Mouse (Mus musculus) macrophage (primary cell): ENCODE measurements around the gene Megf6. TPM values are rescaled to one million over a fixed set of nuclear protein-coding genes. Genes with fewer than 3 reads are reported as not detected.

Source experiments
- H3K27ac ChIP-seq: fragments of 350-480 bp; formaldehyde crosslinking; 2 replicates; pipeline ENCODE4 v1.9.0; 2021
- H3K36me3 ChIP-seq: fragments of 350-480 bp; formaldehyde crosslinking; 2 replicates; pipeline ENCODE4 v1.9.0; 2021; ENCODE audit errors: inconsistent target
- H3K4me3 ChIP-seq: fragments of 350-480 bp; formaldehyde crosslinking; 2 replicates; pipeline ENCODE4 v1.9.0; 2021; ENCODE audit errors: inconsistent target
- H3K79me2 ChIP-seq: fragments of 350-480 bp; formaldehyde crosslinking; 2 replicates; pipeline ENCODE4 v1.9.0; 2021; ENCODE audit errors: inconsistent target
- WGBS: methylation state at CpG from one replicate; pipeline ENCODE4 v1.1.7; 2026; ENCODE audit warnings: inconsistent platforms; ENCODE audit not compliant: missing documents; 5-methylcytosine and 5-hydroxymethylcytosine counted together
- polyA plus RNA-seq: library from polyadenylated mRNA; stranded (reverse); fragments of 250-400 nt; gene quantifications from 3 replicates; pipeline ENCODE4 v1.2.4, GENCODE M21; 2018; ENCODE audit warnings: inconsistent platforms

Gene Megf6
- polyA plus RNA-seq, 1 experiment from 2014 or later: not detected

DNA sequence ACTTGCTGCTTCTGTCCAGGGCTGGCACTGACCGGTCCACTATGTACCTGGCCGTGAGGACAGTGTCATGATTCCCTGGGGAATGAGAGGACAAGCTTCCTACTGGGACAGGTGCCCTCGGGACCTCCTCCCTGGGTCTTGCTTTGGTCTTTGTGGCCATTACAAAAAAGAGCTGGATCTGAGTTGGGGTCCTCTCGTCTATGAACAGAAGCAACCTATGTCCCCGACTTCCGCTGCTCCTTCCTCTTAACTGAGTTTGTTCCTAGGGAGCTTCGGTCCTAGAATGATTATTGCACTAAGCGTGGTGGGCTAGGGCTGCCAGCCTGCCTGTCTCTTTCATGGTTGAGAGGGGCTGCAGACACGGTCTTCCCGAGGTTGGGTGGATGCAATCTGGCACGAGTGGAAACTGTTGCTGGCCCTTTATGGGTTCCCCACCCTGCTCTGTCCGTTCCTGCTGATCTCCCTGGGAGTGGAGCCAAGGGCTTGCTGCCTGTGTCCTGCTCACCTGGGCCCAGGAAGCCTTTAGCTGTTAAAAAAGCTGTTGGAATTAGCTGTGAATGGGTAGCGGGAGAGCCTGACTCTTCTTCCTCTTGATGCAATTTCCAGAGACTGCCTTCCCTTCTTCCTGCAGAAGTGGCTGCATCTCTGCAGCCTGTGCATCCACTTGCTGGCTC lies 1.5 kb downstream of the Megf6 start:
- Histone ChIP-seq H3K27ac (no peak overlapping the region), H3K79me2 (no peaks in the 10 kb centered on the region), H3K36me3 (no peaks in the 10 kb centered on the region), H3K4me3 (no peak overlapping the region)
- WGBS: 53% methylated on average over 13 of the region's 13 CpGs

GRCm38 (mm10) chr4:154177257-154177656 lies 6.7 kb downstream of the Megf6 start:
- Histone ChIP-seq H3K79me2 (no peaks in the 10 kb centered on the region), H3K36me3 (no peaks in the 10 kb centered on the region), H3K27ac (no peak overlapping the region), H3K4me3 (no peak overlapping the region)
- 46% methylated on average over 8 of the region's 8 CpGs for WGBS

GRCm38 (mm10) chr4:154181001-154181400 lies 10.5 kb downstream of the Megf6 start:
- Histone ChIP-seq H3K27ac (no peak overlapping the region), H3K79me2 (no peaks in the 10 kb centered on the region), H3K4me3 (no peak overlapping the region), H3K36me3 (no peaks in the 10 kb centered on the region)
- WGBS: 94% methylated on average over 7 of the region's 7 CpGs

GRCm38 (mm10) chr4:154183566-154183965 lies 13.0 kb downstream of the Megf6 start:
- H3K27ac ChIP-seq: no peak overlapping the region
- no peaks in the 10 kb centered on the region for H3K79me2 ChIP-seq
- H3K36me3 ChIP-seq: no peaks in the 10 kb centered on the region
- H3K4me3 ChIP-seq: no peak overlapping the region
- WGBS: 75% methylated on average over 5 of the region's 5 CpGs

DNA sequence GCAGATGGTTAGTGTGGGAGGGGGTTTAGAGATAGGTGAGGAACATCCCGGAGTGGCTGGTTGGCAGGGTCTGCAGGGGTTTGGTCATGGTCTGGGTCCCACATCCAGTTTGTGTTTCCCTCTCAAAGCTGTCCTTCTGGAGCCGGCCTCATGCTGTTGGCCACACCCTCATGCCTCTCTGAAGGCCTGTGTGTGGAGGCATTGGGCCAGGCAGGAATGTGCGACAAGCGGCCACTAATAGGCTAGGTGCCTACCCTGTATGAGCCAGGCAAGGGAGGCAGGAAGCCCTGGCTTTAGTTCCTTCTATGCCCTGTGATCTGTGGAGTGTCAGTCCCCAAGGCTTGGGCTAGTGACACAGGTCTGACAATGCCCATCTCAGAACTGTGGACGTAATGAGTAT lies 14.5 kb downstream of the Megf6 start:
- Histone ChIP-seq H3K36me3 (no peaks in the 10 kb centered on the region), H3K4me3 (no peak overlapping the region), H3K27ac (no peak overlapping the region), H3K79me2 (no peaks in the 10 kb centered on the region)
- WGBS: 79% methylated on average over 5 of the region's 5 CpGs

- no peaks in the 10 kb centered on the region for H3K36me3 ChIP-seq
- no peaks in the 10 kb centered on the region for H3K79me2 ChIP-seq
- H3K27ac ChIP-seq: no peak overlapping the region
- 89% methylated on average over 11 of the region's 11 CpGs for WGBS
- H3K4me3 ChIP-seq: no peak overlapping the region
Observed at GRCm38 (mm10) chr4:154186002-154186537, 15.5 kb downstream of the Megf6 start.

DNA sequence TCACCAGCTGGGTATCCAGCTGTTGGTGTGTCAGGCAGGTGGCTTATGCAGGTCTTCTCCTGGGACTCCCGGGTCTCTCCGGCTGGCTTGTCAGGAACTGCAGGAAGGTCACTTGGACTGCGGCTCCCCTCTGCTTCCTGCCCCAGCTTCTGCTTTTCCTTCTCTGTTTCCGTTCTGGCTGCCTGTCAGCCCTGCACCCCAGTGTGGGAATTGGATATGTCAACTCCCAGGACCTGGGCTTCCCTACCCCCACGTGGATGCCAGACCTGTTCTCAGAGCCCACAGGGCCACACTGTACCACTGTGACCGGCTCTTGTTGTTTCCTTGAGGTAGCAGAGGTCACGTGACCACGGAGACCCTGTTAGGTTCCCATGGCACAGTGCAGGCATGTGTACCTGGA lies 18.4 kb downstream of the Megf6 start:
- Histone ChIP-seq H3K4me3 (no peak overlapping the region), H3K27ac (no peak overlapping the region), H3K36me3 (no peaks in the 10 kb centered on the region), H3K79me2 (no peaks in the 10 kb centered on the region)
- 1% methylated on average over 8 of the region's 8 CpGs for WGBS

DNA sequence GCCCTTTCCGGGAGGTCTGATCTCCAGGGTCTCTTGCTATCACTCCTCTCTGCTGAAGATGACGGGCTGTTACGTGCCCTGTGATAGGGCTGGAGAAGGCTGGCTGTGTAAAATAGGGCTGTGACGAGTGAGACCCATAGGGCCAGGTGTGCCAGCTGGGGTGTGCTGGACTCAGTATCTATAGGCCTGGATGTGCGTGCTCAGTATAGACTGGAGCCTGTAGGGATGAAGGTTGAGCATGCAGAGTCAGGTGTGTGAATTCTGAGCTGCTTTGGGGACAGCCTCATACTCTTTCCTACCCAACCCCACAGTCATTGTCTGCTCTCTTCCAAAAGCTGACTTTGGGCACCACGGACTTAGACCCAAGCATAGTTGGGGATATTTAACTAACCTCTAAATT lies 27.4 kb downstream of the Megf6 start:
- H3K27ac ChIP-seq: no peak overlapping the region
- no peaks in the 10 kb centered on the region for H3K36me3 ChIP-seq
- no peak overlapping the region for H3K4me3 ChIP-seq
- H3K79me2 ChIP-seq: no peaks in the 10 kb centered on the region
- WGBS: 88% methylated on average over 6 of the region's 6 CpGs

DNA sequence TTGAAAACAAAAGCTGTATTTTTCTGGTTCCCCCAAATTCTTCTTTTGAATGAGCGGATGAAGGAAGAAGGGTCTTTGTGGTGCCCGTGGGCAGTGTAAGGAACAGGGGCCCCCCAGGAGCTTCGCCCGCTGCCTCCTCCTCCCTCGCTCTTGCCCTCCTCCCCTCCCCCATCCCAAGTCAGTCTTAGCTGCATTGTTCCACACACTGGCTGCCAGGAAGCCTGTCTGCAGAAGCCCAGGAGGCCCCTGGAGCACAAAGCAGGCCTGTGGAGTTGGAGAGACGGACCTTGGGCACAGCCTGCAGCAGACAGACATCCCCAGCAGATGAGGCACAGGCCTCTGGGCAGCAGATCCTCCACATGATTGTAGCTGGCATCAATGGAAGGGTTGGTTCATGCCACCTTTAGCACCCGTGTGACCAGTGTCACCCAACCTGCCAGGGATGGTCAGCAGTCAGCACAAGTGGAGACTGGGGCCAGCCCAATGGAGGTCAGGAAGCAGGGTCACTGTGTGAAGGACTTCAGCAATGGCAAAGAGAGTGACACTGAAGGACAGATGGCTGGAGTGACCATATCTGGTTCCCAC lies 27.9 kb downstream of the Megf6 start:
- no peaks in the 10 kb centered on the region for H3K36me3 ChIP-seq
- H3K4me3 ChIP-seq: no peak overlapping the region
- no peak overlapping the region for H3K27ac ChIP-seq
- whole genome bisulfite sequencing: 74% methylated on average over 7 of the region's 7 CpGs
- no peaks in the 10 kb centered on the region for H3K79me2 ChIP-seq

DNA sequence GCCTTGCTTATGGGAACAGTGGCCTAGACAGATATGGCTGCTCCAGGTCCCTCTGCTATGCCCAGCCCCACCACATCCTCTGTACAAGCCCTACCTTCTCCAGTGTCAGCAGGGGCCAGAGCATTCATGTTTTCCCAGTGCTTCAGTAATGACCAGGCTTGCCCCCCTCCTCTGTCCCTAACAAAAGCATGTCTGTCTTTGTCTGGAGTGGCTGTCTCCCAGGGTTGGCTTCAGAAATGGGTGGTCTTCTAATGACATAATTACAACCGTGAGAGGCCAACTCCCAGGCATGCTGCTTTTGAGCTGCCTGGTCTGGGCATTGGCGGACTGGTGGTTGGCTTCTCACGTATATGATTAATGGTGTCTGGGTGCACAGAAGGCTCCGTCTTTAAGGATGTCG lies 31.0 kb downstream of the Megf6 start:
- H3K36me3 ChIP-seq: no peaks in the 10 kb centered on the region
- WGBS: 90% methylated on average over 5 of the region's 5 CpGs
- H3K4me3 ChIP-seq: no peak overlapping the region
- no peaks in the 10 kb centered on the region for H3K79me2 ChIP-seq
- no peak overlapping the region for H3K27ac ChIP-seq

- H3K79me2 ChIP-seq: no peaks in the 10 kb centered on the region
- no peak overlapping the region for H3K4me3 ChIP-seq
- no peaks in the 10 kb centered on the region for H3K36me3 ChIP-seq
- no peak overlapping the region for H3K27ac ChIP-seq
- WGBS: 93% methylated on average over 7 of the region's 7 CpGs
Observed at GRCm38 (mm10) chr4:154204532-154204931, 34.0 kb downstream of the Megf6 start.

- no peaks in the 10 kb centered on the region for H3K36me3 ChIP-seq
- H3K27ac ChIP-seq: no peak overlapping the region
- no peak overlapping the region for H3K4me3 ChIP-seq
- no peaks in the 10 kb centered on the region for H3K79me2 ChIP-seq
- 51% methylated on average over 5 of the region's 5 CpGs for WGBS
Observed at GRCm38 (mm10) chr4:154205392-154205791, 34.9 kb downstream of the Megf6 start.

DNA sequence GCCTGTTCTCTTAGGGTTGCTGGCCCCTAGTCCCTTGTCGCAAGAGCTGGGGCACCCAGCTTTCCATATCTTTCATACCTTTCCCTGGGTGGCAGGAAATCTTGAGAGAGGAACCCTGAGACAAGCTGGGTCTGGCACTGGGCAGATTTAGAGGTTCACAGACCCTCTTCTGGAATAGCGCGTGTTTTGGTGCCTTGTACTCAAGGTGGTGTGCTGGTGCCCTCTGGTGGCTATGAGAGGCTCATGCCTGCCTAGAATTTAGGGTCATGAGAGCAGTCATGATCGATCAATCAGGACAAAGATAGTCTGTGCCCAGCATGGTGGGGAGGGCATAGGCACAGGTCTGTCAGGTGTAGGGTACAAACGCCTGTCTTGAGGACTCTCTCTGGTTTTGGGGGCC lies 36.7 kb downstream of the Megf6 start:
- WGBS: 14% methylated on average over 5 of the region's 5 CpGs
- Histone ChIP-seq H3K36me3 (no peaks in the 10 kb centered on the region), H3K79me2 (no peaks in the 10 kb centered on the region), H3K27ac (no peak overlapping the region), H3K4me3 (no peak overlapping the region)

GRCm38 (mm10) chr4:154209054-154209453 lies 38.5 kb downstream of the Megf6 start:
- H3K79me2 ChIP-seq: no peaks in the 10 kb centered on the region
- no peak overlapping the region for H3K4me3 ChIP-seq
- WGBS: 83% methylated on average over 6 of the region's 6 CpGs
- no peaks in the 10 kb centered on the region for H3K36me3 ChIP-seq
- no peak overlapping the region for H3K27ac ChIP-seq

DNA sequence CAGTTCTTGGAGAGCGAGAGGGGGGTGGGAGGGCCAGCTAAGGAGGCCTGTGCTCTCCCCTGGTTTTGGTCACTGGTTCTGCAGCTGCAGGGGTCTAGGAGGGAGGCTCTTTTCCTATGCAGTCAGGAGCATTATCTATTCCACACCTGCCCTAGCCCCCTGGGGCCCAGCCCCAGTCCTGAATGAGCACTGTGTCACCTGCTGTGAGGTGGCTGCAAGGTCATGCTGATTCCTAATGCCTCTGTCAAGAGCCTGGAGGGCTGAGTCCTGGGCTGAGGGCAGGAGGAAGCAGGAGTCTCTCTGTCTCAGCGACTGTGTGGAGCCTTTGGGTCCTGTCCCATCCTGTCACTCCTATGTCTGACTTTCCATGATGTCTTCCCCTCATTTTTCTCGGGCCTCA lies 39.3 kb downstream of the Megf6 start:
- no peaks in the 10 kb centered on the region for H3K36me3 ChIP-seq
- no peak overlapping the region for H3K27ac ChIP-seq
- 51% methylated on average over 3 of the region's 3 CpGs for WGBS
- H3K4me3 ChIP-seq: no peak overlapping the region
- no peaks in the 10 kb centered on the region for H3K79me2 ChIP-seq
